Mouse (Mus musculus) gastrocnemius, postnatal 36 days (tissue): Measurements from ENCODE around the gene Adarb1. TPM values are rescaled to one million over a fixed set of nuclear protein-coding genes. Genes with fewer than 3 reads are reported as not detected.

Experiments
- DNase-seq, 2 experiments: peaks; one replicate each; pipeline ENCODE4 v3.0.0; 2022
- intact Hi-C: fragments of 180-260 bp; cut with DNase I; formaldehyde crosslinking; loops from one replicate; pipeline ENCODE4 v1.15.1; 2025
- total RNA-seq, 2 experiments: library from RNA; stranded (reverse); gene quantifications; 2 replicates each; pipeline ENCODE4 v1.2.3; 2021

Gene Adarb1
- total RNA-seq, 2 experiments from 2014 or later, result 5.9 to 10.7 TPM

DNA sequence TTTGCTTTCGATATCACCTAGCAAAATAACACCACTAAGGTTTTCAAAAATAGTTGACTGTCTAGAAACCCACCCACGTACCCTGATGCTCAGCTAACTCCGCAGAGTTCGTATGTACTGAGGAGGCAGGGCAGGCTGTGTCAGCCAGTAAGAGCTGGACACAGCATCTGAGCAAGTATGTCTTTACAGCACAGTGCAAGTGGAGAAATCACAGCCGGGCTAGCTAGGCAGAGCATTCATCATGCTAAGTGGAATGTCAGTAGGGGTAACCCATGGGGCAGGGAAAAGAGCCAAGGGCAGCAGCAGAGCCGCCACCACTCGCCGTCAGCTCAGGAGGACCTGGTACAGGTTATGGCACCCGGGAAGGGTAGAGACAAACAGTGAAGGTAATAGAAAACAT lies 84.6 kb downstream of the Adarb1 start:
- intact Hi-C loops, result no loop called here
- DNase-seq, result no peak

DNA sequence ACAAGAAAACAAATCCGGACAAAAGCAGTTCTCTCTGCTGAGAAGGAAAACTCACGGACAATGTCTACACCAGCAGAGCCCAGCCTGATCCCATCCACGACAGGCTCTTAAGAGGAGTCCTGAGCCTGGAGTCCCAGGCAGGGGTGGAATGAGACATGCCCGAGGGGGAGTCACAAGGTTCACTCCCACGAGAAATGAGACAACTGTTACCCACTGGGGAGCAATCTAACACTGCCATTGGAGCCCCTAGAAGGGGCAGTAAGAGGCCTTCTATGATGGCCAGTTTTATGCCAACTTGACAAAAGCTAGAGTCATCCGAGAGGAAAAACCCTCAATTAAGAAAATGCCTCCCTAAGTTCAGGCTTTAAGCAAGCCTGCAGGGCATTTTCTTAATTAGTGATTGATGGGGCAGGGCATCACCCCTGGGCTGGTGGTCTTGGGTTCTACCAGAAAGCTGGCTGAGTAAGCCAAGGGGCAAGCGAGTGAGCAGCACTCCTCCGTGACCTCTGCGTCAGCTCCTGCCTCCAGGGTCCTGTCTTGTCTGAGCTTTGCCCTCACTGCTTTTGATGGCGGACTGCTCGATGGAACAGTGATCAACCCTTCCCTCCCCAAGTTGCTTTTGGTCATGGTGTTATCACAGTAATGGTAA lies 88.5 kb downstream of the Adarb1 start:
- DNase-seq, result no peak
- intact Hi-C loops, result no loop called here

DNA sequence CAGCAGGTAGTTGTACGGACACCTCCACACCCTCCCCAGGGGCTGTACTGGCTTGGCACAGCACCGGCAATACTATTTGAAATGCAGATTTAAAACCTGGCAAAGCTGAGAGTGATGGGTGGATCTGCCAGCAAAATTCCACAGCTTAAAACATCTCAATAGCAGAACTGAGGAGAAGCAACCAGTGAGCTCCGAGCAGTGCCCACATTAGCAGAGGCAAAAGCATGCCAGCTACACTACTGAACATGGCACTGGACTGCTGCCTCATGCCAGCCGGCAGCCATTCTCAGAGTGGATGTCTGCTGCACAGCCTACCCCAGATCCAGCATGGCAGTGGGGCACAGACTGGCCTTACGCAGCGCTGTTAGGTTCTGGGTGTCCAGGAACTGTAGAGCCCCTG lies 93.4 kb downstream of the Adarb1 start:
- intact Hi-C loops, result no loop called here
- DNase-seq, result no peak

DNA sequence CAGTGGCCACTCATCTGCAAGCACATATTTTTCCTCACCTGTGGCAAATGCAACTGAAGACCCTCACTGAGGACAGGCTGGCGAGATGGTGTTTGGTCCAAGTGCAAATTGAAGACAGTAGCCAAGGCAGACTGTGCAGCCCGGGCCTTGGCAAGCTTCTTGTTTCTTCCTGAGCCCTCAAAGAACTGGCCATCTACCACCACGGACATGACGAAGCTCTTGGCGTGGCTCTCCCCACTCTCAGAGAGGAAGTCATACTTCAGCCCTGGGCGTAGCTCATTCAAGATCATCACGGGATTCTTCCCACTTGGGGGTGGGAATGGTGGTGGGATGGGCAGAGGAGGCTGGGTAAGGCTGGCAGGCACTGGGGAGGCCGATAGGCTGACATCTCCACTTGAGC lies 96.5 kb downstream of the Adarb1 start:
- intact Hi-C loops, result no loop called here
- no peak for DNase-seq

DNA sequence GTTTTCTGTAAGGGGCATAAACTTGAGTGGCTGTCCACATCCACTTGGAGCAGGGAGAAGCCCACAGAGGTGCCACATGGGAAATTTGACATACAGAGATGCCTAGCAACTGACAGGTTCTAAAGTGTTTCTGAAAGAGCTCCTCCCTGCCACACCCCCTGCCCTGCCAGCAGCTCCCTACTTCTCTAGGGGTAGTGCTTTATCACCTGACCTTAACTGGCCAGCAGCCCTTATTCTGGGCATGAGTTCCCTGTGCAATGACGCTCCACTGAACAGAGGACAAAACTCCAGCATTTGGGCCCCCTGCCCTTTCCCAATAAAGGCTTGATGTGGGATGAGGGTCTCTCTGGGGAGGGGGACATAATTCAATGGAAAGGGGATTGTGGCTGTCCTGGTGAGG lies 97.1 kb downstream of the Adarb1 start:
- intact Hi-C loops, result no loop called here
- DNase-seq, result no peak

DNA sequence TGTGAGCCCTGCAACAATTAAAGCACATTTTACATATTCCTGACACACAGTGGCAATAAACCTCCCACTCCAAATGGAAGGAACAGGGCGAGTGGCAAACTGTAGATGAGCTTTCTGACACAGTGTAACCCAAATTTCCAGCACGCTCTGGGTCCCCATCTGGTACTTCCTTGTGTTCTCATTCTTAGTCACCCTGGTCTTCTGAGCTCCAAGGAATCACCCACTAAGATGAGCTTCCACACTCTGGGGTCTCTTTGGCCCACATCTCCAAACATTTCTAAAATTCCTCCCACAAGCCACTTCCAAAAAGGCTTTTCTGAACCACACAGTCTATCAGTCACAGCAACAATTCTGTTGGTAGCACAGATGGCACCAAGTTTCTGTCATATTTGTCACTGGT lies 102.4 kb downstream of the Adarb1 start:
- intact Hi-C loops, result no loop called here
- DNase-seq, result no peak

DNA sequence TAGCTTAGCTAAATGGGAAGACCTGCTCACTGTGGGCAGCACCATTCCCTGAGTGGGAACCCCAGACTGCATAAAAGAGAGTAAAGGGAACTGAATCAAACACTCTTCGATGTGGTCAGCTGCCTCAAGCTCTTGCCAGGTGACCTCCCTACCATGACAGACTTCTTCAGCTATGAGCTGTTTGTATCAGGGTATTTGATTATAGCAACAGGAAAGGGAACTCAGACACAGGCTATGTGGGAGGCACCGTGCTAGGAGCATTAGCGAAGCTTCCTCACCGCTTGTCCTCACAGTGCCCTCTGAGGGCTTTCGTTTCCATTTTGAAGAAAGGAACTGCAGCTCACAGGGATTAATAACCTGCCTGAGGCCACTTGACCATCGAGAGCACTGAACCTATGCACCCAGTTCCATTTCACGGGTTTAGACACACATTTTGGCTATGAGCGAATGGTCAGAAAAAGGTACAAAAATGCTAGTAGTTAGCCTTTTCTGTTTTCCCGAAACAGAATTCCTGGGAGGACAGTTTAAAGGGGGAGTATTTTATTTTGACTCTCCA lies 103.3 kb downstream of the Adarb1 start:
- DNase-seq, result no peak
- intact Hi-C loops, result no loop called here

DNA sequence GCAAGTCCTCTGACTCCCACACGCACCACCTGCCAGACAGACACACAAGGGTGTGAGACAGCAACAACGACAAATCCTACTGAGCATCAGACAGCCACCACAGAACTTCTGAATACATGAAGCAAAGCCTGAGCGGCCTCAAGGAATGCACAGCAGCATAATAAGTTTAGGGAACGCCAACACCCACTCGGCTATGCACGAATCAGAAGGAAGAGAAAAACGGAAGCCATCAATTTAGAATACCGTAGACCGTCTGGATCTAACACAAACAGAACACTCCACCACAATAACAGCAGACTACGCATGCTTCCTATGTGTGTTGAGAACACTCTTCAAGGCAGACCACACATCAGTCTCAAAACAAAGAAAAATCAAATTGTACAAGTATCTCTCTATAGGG lies 109.1 kb downstream of the Adarb1 start:
- no peak for DNase-seq
- intact Hi-C loops, result no loop called here

DNA sequence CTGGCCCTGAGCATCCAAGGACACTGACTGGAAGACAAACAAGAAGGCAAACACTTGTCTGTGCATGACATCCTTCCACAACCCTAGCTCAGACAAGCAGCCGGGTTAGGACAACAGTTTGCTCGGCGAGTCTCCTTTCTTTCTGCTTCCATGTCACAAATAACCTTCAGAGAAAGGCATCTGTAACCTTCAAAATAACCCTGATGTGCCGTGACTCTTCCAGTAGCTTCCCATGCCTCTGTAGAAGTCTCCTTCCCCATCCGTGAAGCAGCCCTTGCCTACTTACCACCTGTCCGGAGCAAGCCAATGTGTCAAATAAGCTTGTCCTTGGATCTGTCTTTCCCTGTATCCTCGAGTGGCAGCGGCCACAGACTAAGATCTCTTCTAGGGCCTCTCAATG lies 112.3 kb downstream of the Adarb1 start:
- intact Hi-C loops, result no loop called here
- no peak for DNase-seq

DNA sequence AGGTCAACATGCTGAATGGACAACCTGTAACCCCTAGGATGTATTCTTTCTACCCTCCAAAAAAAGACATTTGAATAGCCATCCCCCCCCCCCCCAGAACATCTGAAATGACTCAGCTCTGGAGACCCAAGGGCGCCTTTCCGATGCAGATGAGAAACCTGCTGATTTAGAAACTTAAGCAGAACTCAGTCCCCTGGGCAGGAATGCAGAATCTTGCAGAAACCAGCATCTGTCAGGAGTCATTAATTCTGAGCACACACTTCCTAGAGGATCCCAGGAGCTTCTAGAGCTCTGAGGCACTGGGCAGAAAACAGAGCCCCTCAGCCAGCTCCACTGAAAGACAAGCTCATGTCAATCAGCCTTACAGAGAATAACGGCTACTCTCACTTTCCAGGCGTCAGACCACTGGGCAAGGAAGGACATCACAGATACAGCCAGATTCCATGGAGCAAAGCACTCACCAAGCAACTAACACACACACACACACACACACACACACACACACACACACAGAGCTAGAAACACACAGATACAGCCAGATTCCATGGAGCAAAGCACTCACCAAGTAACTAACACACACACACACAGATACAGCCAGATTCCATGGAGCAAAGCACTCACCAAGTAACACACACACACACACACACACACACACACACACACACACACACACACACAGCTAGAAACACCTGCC lies 113.1 kb downstream of the Adarb1 start:
- intact Hi-C loops, result no loop called here

DNA sequence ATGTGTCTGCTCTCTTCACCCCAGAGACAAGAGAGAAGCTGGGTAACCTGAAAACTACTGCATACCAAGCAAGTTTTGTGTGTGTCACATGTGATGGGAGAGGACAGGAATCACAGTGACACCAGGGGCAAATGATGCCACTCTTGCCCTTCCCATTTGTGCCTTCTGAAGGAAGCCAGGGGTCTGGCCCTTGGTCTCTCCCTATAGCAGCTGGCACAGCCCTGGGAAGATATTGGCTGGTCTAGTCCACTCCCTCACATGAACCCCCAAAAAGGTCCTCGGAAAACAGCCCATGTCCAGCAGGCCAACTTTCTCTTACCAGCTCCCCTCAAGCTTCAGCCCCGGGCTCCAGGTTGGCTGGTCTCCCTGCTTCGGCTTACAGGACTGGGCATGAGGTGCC lies 113.7 kb downstream of the Adarb1 start:
- DNase-seq, result no peak
- intact Hi-C loops, result no loop called here

More for the DNA sequence above, 113.1 kb downstream of the Adarb1 start:
- no peak for DNase-seq

DNA sequence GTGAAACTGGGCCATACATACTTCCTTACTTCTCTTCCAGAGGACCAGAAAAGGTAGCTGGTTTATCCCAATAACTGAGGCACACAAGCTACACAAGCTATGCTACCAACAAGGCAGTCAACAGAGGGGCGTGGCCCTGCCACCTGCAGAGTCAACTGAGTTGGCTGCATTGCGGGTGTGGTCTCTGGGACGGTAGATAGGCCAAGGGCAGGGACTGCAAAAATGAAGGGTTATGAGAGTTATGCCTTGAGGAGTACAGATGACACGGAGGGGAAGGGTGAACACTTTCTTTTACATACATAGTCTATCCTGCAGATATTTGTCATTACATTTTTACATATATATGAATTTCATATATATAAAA lies 117.2 kb downstream of the Adarb1 start:
- DNase-seq, result no peak
- intact Hi-C loops, result no loop called here

DNA sequence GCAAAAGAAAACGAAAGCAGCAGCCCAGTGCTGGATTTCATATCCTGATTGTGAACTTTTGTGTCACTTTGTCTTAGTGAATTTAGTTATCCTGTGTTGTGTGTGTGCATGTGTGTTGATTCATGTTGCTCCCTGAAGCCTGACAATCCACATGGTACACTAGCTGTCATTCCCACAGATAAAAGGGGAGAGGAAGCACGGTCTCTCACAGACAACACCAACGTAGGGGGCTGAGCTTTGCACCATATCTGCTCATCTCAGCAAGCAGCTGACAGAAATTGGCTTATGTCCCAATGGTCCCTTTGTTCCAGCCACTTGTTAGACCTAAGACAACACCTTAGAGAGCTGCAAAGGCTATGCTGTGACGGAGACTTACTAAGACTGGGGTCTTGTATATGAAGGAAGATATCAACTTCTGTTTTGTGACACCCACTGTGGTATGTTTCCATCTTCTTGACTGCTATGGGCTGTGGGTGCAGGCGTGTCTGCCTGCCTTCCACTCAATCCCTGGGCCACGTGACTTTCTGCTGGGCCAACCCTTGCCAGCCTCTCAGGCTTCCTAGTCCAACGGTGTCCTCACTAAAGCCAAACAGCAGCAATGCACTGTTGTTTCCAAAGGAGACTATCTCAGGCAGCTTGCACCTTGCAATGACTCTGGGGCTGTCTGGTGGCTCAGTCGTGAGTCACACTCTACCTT lies 117.7 kb downstream of the Adarb1 start:
- intact Hi-C loops, result no loop called here
- DNase-seq, result no peak

DNA sequence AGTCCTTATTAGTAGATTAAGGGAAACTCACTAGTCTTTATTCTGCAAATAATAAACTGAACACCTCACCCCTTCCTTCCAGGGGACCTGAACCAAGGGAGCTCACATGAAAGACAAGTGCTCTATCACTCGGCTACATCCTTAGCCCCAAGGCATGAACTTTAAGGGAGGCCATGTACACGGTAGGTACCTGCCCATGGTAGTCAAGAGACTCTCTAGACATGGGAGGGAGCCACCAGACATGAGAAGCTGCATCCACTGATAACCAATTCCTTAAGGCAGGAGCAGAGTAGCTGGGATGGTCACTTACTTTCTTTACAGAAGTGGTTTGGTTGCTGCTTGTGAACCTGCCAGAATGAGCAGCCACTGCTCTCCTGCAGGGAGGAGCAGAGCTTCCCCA lies 118.9 kb downstream of the Adarb1 start:
- intact Hi-C loops, result no loop called here
- no peak for DNase-seq

DNA sequence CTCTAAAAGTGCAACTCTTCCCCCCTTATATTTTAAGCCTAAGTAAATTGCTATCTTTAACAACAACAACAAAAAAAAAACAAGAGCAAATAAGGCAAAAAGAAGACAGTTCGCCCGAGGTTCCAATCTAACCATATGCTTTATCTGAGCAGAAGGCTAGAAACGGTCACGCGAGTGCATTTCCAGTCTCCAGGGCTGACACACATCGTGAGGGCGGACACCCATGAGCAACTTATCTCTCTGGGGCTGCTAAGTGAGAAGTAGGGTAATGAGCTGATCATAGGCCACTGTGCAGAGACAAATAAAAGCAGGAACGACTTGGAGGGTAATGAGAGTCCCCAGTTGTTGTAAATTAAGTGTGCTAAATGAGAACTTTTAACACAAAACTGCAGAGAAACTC lies 119.4 kb downstream of the Adarb1 start:
- intact Hi-C loops, result no loop called here
- DNase-seq, result no peak

DNA sequence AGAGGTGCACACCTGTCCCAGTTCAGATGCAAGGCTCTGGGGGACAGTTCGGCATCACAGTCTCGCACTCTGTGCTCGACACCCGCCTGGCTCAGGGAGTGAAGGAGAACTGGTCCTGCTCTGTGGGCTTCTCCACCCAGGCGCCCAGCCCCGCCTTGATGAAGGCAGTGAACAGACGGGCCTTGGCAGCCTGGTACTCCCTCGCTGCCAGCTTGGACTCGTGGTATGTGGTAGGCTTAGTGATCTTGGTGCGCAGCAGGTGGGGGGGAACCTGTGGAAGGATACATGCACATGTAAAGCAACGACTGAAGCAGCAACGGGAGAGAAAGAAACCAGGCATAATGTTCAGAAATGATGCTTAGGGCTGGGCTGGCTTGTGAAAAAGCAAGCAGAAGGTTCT lies 123.4 kb downstream of the Adarb1 start:
- DNase-seq, result no peak

DNA sequence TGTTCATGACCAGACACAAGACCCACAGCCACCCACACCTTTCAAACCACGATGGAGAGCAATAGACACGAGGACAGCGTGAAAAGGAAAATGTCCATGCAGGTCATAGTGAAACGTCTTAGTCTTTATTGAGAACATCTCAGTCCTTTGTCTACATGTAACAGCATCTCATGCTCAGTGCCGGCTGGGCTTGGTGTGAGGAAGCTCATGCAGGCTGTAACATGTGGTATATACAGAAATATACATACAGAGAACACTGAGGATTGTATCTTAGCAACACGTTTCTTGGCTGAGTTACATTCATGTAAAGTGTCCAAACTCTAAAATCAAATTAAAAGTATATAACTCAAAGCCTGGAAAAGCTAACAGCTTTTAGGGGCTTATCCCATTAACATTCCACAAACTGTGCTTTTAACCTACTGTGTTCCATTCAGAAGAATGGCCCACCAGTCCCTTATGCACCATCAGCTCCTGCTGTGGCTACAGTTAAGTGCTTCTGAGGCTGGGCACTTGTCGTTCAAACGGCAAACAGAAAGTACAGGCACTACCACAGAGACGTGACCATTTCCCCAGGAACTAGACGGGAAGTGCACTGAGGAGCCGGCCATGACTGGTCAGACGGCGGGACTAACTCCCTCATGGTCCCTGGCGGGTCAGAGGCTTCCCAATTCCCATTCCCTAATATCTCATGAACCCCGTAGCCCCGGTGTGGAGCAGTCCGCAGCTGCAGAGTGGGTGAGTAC lies 127.3 kb downstream of the Adarb1 start:
- DNase-seq, result no peak
- intact Hi-C loops, result no loop called here

More for the DNA sequence above, 123.4 kb downstream of the Adarb1 start:
- intact Hi-C loops, result no loop called here

DNA sequence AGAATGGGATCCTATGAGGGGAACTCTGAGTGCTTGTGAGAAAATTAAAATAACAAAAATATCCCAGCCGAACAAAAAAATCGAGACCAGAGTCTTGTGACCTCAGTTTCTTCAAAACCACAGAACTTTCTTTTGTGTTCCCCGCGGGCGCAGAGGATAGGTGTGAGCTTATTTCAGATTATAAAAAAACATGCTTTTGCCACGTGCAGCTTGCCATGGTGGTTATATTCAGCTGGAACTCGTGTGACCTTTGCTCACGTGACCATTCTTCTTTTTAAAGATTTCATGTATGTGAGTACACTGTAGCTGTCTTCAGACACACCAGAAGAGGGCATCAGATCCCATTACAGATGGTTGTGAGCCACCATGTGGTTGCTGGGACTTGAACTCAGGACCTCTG lies 128.5 kb downstream of the Adarb1 start:
- intact Hi-C loops, result no loop called here
- DNase-seq, result no peak

DNA sequence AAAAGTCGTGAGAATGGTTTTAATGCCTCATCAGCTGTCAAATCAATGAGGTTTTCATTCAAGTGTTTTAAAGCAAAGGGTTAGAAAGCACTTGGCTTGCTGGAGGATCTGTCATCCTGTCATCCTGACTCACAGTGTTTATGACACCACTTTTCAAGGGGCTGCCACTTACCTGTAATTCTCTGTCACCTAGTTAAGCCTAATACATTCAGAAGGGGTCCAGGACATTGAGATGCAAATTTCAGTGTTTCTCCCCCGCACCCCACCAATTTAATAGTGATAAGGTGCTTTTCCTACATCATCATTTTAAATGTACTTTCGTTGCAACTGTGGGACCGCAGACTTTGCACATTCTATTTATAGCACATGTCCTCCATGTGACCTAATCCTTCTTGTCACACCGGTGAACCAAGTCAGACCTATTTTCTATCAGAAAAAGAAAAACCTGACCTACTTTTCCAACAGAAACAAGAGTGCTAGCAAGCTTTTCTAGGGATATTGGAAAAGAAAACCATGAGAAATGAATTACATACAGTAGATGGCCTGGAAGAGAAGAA lies 129.4 kb downstream of the Adarb1 start:
- intact Hi-C loops, result no loop called here
- no peak for DNase-seq

DNA sequence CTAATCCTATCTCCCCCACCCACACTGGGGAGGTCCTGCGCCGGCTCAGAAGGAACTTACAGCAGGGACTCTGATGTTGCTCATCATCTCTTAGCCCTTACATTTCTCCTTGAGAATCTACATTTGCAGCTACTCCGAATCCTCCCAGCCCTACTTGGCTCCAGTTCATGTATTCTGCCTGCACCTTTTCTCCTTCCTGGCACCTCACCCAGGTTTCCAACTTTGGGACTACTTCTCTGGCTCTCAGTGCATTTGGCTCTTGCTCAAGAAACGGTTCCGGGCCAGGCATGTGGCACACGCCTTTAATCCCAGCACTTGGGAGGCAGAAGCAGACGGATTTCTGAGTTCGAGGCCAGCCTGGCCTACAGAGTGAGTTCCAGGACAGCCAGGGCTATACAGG lies 130.4 kb downstream of the Adarb1 start:
- DNase-seq, result no peak
- intact Hi-C loops, result no loop called here

DNA sequence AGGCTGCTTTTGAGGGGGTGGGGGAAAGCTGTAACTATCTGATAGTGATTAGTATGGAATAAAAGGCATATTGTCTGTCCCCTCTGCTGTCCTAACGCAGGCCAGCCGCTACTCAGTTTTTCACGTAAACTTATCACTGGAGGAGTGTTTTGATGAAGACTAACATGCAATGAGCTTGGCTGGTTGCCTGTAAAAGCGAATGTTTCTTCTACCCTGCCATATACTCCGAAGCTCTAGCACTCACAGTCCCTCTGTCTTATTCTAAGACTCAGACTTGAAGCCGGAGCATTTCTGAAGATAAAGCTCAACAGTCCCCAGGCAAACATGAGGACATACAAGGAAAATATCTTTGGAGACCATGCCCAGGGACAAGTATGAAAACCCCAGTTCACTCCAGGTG lies 133.2 kb downstream of the Adarb1 start:
- intact Hi-C loops, result loop anchor here (2.0 kb wide), 1 partner anchor 224 kb away; no protein-coding TSS in a partner anchor
- no peak for DNase-seq
